Mouse (Mus musculus): ENCODE data around the gene Gm42372. TPM values are rescaled to one million over a fixed set of nuclear protein-coding genes. Genes with fewer than 3 reads are reported as not detected.

Gene Gm42372
- 0.16 and 0.17 TPM in 2 replicates for polyA plus RNA-seq (2015; fragmentation: Nextera tagmentation; extraction: Ambion mirVana)

GRCm38 (mm10) chr7:16982859-16983568, at the start of gene Gm42372:
Gene Gm42372, plus strand, starts transcription at chr7:16983086.
- no peak within 1 kb of the TSS for H3K4me3 ChIP-seq
- H3K27ac ChIP-seq: no peak within 1 kb of the TSS
- no peak within 1 kb of the TSS for H3K9ac ChIP-seq
- H3K27me3 ChIP-seq: no peaks in the 10 kb centered on the region
- H3K4me2 ChIP-seq: no peak within 1 kb of the TSS
- H3K4me1 ChIP-seq: peaks cover 22% of the 10 kb centered on the region
- 25% methylated on average over 26 of the region's 26 CpGs for WGBS
- no peaks in the 10 kb centered on the region for H3K36me3 ChIP-seq
- no peaks in the 10 kb centered on the region for H3K9me3 ChIP-seq
- ATAC-seq (ENCODE audit: borderline replicate concordance, extremely low read depth, low FRiP score, low TSS enrichment): no peak

- Histone ChIP-seq H3K9ac (no peak overlapping the region), H3K4me1 (peaks cover 16% of the 10 kb centered on the region), H3K36me3 (no peaks in the 10 kb centered on the region), H3K27me3 (no peaks in the 10 kb centered on the region), H3K4me3 (no peak overlapping the region), H3K27ac (no peak overlapping the region), H3K9me3 (no peaks in the 10 kb centered on the region), H3K4me2 (no peak overlapping the region)
- 51% methylated on average over 4 of the region's 4 CpGs for WGBS
- ATAC-seq (ENCODE audit: borderline replicate concordance, extremely low read depth, low FRiP score, low TSS enrichment): no peak
These were observed 45.6 kb upstream of the Gm42372 start for GRCm38 (mm10) chr7:16937312-16937711.

- Histone ChIP-seq H3K4me3 (no peak overlapping the region), H3K9me3 (no peaks in the 10 kb centered on the region), H3K4me2 (no peak overlapping the region), H3K36me3 (no peaks in the 10 kb centered on the region), H3K9ac (no peak overlapping the region), H3K27ac (no peak overlapping the region), H3K27me3 (no peaks in the 10 kb centered on the region), H3K4me1 (peaks cover 10% of the 10 kb centered on the region)
- no peak for ATAC-seq (ENCODE audit: borderline replicate concordance, extremely low read depth, low FRiP score, low TSS enrichment)
- WGBS: 67% methylated on average over 17 of the region's 17 CpGs
These were observed 44.6 kb upstream of the Gm42372 start for GRCm38 (mm10) chr7:16938117-16938791.

- Histone ChIP-seq H3K9ac (no peak overlapping the region), H3K4me2 (no peak overlapping the region), H3K36me3 (no peaks in the 10 kb centered on the region), H3K4me3 (no peak overlapping the region), H3K9me3 (no peaks in the 10 kb centered on the region), H3K4me1 (peaks cover 23% of the 10 kb centered on the region), H3K27me3 (peaks cover 8% of the 10 kb centered on the region), H3K27ac (peak overlapping the region; percentile 46; the same call in 1 of the 2 replicates)
- ATAC-seq (ENCODE audit: borderline replicate concordance, extremely low read depth, low FRiP score, low TSS enrichment): no peak
- 20% methylated on average over 7 of the region's 7 CpGs for WGBS
These were observed 42.6 kb upstream of the Gm42372 start for GRCm38 (mm10) chr7:16940292-16940691.

- Histone ChIP-seq H3K9ac (no peak overlapping the region), H3K4me3 (no peak overlapping the region), H3K27me3 (peaks cover 30% of the 10 kb centered on the region), H3K4me2 (no peak overlapping the region), H3K9me3 (no peaks in the 10 kb centered on the region), H3K36me3 (no peaks in the 10 kb centered on the region), H3K4me1 (peaks cover 48% of the 10 kb centered on the region), H3K27ac (no peak overlapping the region)
- no peak for ATAC-seq (ENCODE audit: borderline replicate concordance, extremely low read depth, low FRiP score, low TSS enrichment)
- WGBS: 45% methylated on average over 4 of the region's 4 CpGs
These were observed 40.0 kb upstream of the Gm42372 start for GRCm38 (mm10) chr7:16942861-16943260.

GRCm38 (mm10) chr7:16944061-16944807, 38.7 kb upstream of the Gm42372 start, which contains the start of gene Pnmal2:
Gene Pnmal2, plus strand, starts transcription at chr7:16944682.
- WGBS: 13% methylated on average over 36 of the region's 36 CpGs
- peak within 1 kb of the TSS; percentile 51 for H3K4me3 ChIP-seq
- peak; percentile 78 for ATAC-seq (ENCODE audit: borderline replicate concordance, extremely low read depth, low FRiP score, low TSS enrichment)
- peaks cover 58% of the 10 kb centered on the region for H3K4me1 ChIP-seq
- peak within 1 kb of the TSS; percentile 84 for H3K4me2 ChIP-seq
- H3K27ac ChIP-seq: no peak within 1 kb of the TSS
- H3K9ac ChIP-seq: peak within 1 kb of the TSS; percentile 55
- H3K9me3 ChIP-seq: no peaks in the 10 kb centered on the region
- no peaks in the 10 kb centered on the region for H3K36me3 ChIP-seq
- peaks cover 43% of the 10 kb centered on the region for H3K27me3 ChIP-seq

GRCm38 (mm10) chr7:16944808-16945315, 38.0 kb upstream of the Gm42372 start:
- H3K4me2 ChIP-seq: peak overlapping the region; percentile 84
- peaks cover 50% of the 10 kb centered on the region for H3K27me3 ChIP-seq
- H3K4me3 ChIP-seq: peak overlapping the region; percentile 51
- H3K9me3 ChIP-seq: no peaks in the 10 kb centered on the region
- peak; percentile 12 for ATAC-seq (ENCODE audit: borderline replicate concordance, extremely low read depth, low FRiP score, low TSS enrichment)
- no peak overlapping the region for H3K27ac ChIP-seq
- WGBS: 2% methylated on average over 22 of the region's 22 CpGs
- H3K9ac ChIP-seq: peak overlapping the region; percentile 55
- peaks cover 62% of the 10 kb centered on the region for H3K4me1 ChIP-seq
- no peaks in the 10 kb centered on the region for H3K36me3 ChIP-seq

GRCm38 (mm10) chr7:16945419-16945818, 37.5 kb upstream of the Gm42372 start:
- no peak overlapping the region for H3K27ac ChIP-seq
- H3K4me1 ChIP-seq: peaks cover 62% of the 10 kb centered on the region
- H3K4me3 ChIP-seq: peak overlapping the region; percentile 51
- peak overlapping the region; percentile 84 for H3K4me2 ChIP-seq
- no peaks in the 10 kb centered on the region for H3K9me3 ChIP-seq
- 18% methylated on average over 17 of the region's 17 CpGs for WGBS
- H3K36me3 ChIP-seq: no peaks in the 10 kb centered on the region
- no peak for ATAC-seq (ENCODE audit: borderline replicate concordance, extremely low read depth, low FRiP score, low TSS enrichment)
- peaks cover 52% of the 10 kb centered on the region for H3K27me3 ChIP-seq
- no peak overlapping the region for H3K9ac ChIP-seq

GRCm38 (mm10) chr7:16946441-16947348, 36.2 kb upstream of the Gm42372 start:
- H3K27ac ChIP-seq: 0 out of 2 replicates have a peak overlapping the region, but pooled peaks have one; percentile 8
- no peaks in the 10 kb centered on the region for H3K36me3 ChIP-seq
- 5% methylated on average over 53 of the region's 53 CpGs for WGBS
- no peak for ATAC-seq (ENCODE audit: borderline replicate concordance, extremely low read depth, low FRiP score, low TSS enrichment)
- peak overlapping the region; percentile 31 for H3K4me3 ChIP-seq
- H3K27me3 ChIP-seq: peaks cover 52% of the 10 kb centered on the region
- peak overlapping the region; percentile 65 for H3K4me2 ChIP-seq
- H3K9ac ChIP-seq: peak overlapping the region; percentile 17; the same call in 1 of the 2 replicates
- H3K9me3 ChIP-seq: no peaks in the 10 kb centered on the region
- peaks cover 66% of the 10 kb centered on the region for H3K4me1 ChIP-seq

GRCm38 (mm10) chr7:16947349-16947895, 35.5 kb upstream of the Gm42372 start:
- peaks cover 52% of the 10 kb centered on the region for H3K27me3 ChIP-seq

More at GRCm38 (mm10) chr7:16947349-16947895, 35.5 kb upstream of the Gm42372 start:
- Histone ChIP-seq H3K4me1 (peaks cover 66% of the 10 kb centered on the region), H3K9ac (no peak overlapping the region), H3K27ac (0 out of 2 replicates have a peak overlapping the region, but pooled peaks have one; percentile 44), H3K4me3 (peak overlapping the region; percentile 31), H3K4me2 (peak overlapping the region; percentile 65), H3K9me3 (no peaks in the 10 kb centered on the region), H3K36me3 (no peaks in the 10 kb centered on the region)
- 11% methylated on average over 21 of the region's 22 CpGs for WGBS
- ATAC-seq (ENCODE audit: borderline replicate concordance, extremely low read depth, low FRiP score, low TSS enrichment): no peak

All from lung, embryonic 15.5 days (tissue).